Mouse (Mus musculus) midbrain, embryonic 12.5 days (tissue): Measurements from ENCODE around the gene Fat3. TPM values are rescaled to one million over a fixed set of nuclear protein-coding genes. Genes with fewer than 3 reads are reported as not detected.
A peak's percentile ranks its signal among the peaks of the same experiment; 100 is the strongest.

Source experiments
- ATAC-seq: fragments of 200-750 bp; cut with Nextera tagmentation; 2 replicates; pipeline ENCODE4 v1.8.0; 2017; ENCODE audit warnings: low read depth, moderate TSS enrichment, moderate library complexity; ENCODE audit not compliant: low FRiP score
- H3K27ac ChIP-seq: fragments of 300-500 bp; sonication (generic); replicated peaks from 2 replicates; pipeline ENCODE4 v1.5.1; 2016; ENCODE audit warnings: mild to moderate bottlenecking
- H3K27me3 ChIP-seq: fragments of 300-500 bp; sonication (generic); 2 replicates; pipeline ENCODE4 v1.6.1; 2016; ENCODE audit warnings: mild to moderate bottlenecking
- H3K36me3 ChIP-seq: fragments of 300-500 bp; sonication (generic); 2 replicates; pipeline ENCODE4 v1.6.1; 2016
- H3K4me1 ChIP-seq: fragments of 300-500 bp; sonication (generic); 2 replicates; pipeline ENCODE4 v1.6.1; 2016
- H3K4me2 ChIP-seq: fragments of 300-500 bp; sonication (generic); replicated peaks from 2 replicates; pipeline ENCODE4 v1.6.1; 2016; ENCODE audit warnings: mild to moderate bottlenecking, moderate library complexity
- H3K4me3 ChIP-seq: fragments of 300-500 bp; sonication (generic); 2 replicates; pipeline ENCODE4 v1.5.1; 2016; ENCODE audit warnings: mild to moderate bottlenecking
- H3K9ac ChIP-seq: fragments of 300-500 bp; sonication (generic); replicated peaks from 2 replicates; pipeline ENCODE4 v1.6.1; 2016; ENCODE audit warnings: mild to moderate bottlenecking, moderate library complexity
- H3K9me3 ChIP-seq: fragments of 300-500 bp; sonication (generic); 2 replicates; pipeline ENCODE4 v1.6.1; 2016; ENCODE audit warnings: mild to moderate bottlenecking
- WGBS: fragments of 180-500 bp; shearing (Covaris S2); methylation state at CpG from one replicate; pipeline ENCODE4 v1.1.7; 2016; 5-methylcytosine and 5-hydroxymethylcytosine counted together
- polyA plus RNA-seq: library from polyadenylated mRNA; unstranded; fragments of >200 nt; fragmentation: Nextera tagmentation; extraction: Ambion mirVana; gene quantifications from 2 replicates; pipeline ENCODE4 v1.2.1, GENCODE M21; 2016

Fat3 gene
- polyA plus RNA-seq, 1 experiment from 2014 or later, result 12.3 TPM

DNA sequence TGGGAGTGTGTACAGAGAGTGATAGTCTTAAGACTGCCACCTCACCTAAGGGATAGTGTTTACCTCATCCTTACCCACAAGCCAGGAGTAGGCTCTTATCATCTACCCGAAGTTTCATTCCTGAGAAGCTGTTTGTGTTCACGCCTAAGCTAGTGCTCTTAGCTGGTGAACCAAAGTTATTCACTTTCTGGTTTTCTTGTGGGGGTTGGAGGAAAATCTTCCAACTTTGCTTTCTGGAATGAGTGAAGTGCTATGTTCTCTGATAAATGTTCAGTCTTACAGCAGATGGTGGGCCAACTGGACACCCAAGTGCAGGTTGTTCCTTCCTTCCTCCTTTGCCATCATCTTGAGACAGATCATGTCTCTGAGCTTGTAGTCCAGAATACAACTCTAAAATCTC is 402.5 kb downstream of the Fat3 start:
- Histone ChIP-seq H3K27me3 (peaks cover 5% of the 10 kb centered on the region; the same call in 1 of the 2 replicates), H3K9ac (no peak overlapping the region), H3K27ac (no peak overlapping the region), H3K4me2 (no peak overlapping the region), H3K4me1 (no peaks in the 10 kb centered on the region), H3K9me3 (no peaks in the 10 kb centered on the region), H3K4me3 (no peak overlapping the region), H3K36me3 (no peaks in the 10 kb centered on the region)
- no peak for ATAC-seq
- 98% methylated on average over 2 of the region's 2 CpGs for WGBS

DNA sequence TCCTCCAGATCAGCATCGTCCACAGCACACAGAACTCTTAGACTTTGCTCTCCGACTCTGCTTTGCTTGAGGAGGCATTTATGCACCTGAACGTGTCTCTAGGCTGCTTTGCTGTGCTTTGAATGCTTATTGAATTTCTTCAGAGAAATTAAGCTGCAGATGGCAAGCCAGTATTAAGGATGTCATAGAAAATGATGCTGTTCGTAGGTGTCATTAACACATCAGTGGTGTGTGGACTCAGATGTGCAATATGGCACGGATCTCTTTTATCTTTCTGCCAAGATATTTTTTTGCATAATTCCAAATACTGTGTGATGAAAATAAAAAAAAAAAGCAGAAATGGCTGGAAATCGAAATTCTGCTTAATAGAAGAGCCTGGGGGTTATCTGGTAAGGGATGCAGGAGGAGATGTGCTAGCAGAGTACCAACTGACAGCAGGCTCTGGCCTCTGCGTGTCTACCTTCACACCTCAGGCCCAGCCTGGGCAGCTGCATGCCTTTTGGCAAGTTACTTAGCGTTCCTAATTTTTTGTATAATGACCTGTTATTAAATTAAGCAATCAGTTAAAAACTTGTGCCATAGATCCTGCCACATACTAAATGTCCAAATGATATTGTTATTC is 407.9 kb downstream of the Fat3 start:
- Histone ChIP-seq H3K27me3 (peaks cover 11% of the 10 kb centered on the region), H3K9ac (no peak overlapping the region), H3K4me2 (no peak overlapping the region), H3K4me3 (no peak overlapping the region), H3K36me3 (no peaks in the 10 kb centered on the region), H3K27ac (no peak overlapping the region), H3K9me3 (no peaks in the 10 kb centered on the region), H3K4me1 (peaks cover 12% of the 10 kb centered on the region)
- no peak for ATAC-seq
- 61% methylated on average over 8 of the region's 8 CpGs for WGBS

GRCm38 (mm10) chr9:16092051-16092967 is 408.8 kb downstream of the Fat3 start:
- H3K27ac ChIP-seq, result no peak overlapping the region
- peaks cover 11% of the 10 kb centered on the region for H3K27me3 ChIP-seq
- no peaks in the 10 kb centered on the region for H3K9me3 ChIP-seq
- H3K4me2 ChIP-seq, result no peak overlapping the region
- 27% methylated on average over 5 of the region's 5 CpGs for WGBS
- peaks cover 12% of the 10 kb centered on the region for H3K4me1 ChIP-seq
- H3K4me3 ChIP-seq, result no peak overlapping the region
- ATAC-seq, result 0 out of 2 replicates have a peak, but pooled peaks have one; percentile 30
- H3K36me3 ChIP-seq, result no peaks in the 10 kb centered on the region
- no peak overlapping the region for H3K9ac ChIP-seq

DNA sequence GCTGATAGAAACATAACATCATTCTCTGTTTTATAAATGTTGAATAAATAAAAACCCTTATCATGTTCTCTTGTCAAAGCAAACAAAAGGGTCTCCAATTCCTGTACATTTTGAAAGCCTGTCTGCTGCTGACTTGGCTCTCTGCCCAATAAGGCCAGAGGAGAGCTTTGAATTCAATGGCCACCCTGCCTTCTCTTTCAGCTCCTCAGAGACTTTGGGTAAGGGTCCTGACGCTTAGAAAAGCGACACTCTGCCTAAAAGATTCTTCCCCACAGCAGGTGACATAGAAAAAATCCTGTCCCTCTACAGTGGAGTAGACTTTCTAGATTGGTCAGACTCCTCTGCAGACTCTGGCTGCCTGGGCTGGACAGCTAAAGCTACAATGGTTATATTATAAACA is 421.8 kb downstream of the Fat3 start:
- Histone ChIP-seq H3K9me3 (no peaks in the 10 kb centered on the region), H3K27ac (no peak overlapping the region), H3K9ac (no peak overlapping the region), H3K27me3 (no peaks in the 10 kb centered on the region), H3K36me3 (0 out of 2 replicates have a peak, but pooled peaks cover under 1% of the 10 kb centered on the region), H3K4me3 (no peak overlapping the region), H3K4me1 (peaks cover 17% of the 10 kb centered on the region), H3K4me2 (no peak overlapping the region)
- 25% methylated on average over 2 of the region's 2 CpGs for WGBS
- no peak for ATAC-seq

DNA sequence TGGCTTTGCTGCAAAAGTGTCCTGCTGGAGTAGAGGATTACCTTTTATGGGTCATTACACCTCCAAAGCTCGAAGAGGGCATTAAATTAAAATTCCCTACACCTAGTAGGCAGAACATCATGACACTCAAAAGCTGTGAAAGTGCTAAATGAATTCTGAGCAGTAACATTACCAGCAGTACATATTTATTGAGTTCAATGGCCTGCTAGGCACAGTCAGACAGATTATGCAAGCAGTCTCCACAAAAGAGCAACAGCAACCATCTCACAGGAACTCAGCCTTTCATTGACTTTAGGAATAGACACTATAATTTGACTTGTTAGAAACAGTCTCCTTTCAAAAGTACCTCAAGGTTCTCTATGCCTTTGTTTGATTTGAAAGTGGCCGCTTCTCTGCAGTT is 426.4 kb downstream of the Fat3 start:
- 0 out of 2 replicates have a peak overlapping the region, but pooled peaks have one; percentile 15 for H3K27ac ChIP-seq
- H3K36me3 ChIP-seq, result no peaks in the 10 kb centered on the region
- no peaks in the 10 kb centered on the region for H3K27me3 ChIP-seq
- H3K4me1 ChIP-seq, result peaks cover 21% of the 10 kb centered on the region
- H3K4me2 ChIP-seq, result no peak overlapping the region
- ATAC-seq, result peak; percentile 57; the same call in 1 of the 2 replicates
- H3K9me3 ChIP-seq, result no peaks in the 10 kb centered on the region
- H3K9ac ChIP-seq, result no peak overlapping the region
- no peak overlapping the region for H3K4me3 ChIP-seq
- 15% methylated on average over 2 of the region's 2 CpGs for WGBS

GRCm38 (mm10) chr9:16074116-16074515 is 427.0 kb downstream of the Fat3 start:
- Histone ChIP-seq H3K27ac (no peak overlapping the region), H3K9me3 (no peaks in the 10 kb centered on the region), H3K9ac (no peak overlapping the region), H3K4me2 (no peak overlapping the region), H3K4me3 (no peak overlapping the region), H3K4me1 (peaks cover 16% of the 10 kb centered on the region), H3K27me3 (no peaks in the 10 kb centered on the region), H3K36me3 (no peaks in the 10 kb centered on the region)
- 30% methylated on average over 6 of the region's 6 CpGs for WGBS
- no peak for ATAC-seq

GRCm38 (mm10) chr9:16063447-16063846 is 437.6 kb downstream of the Fat3 start:
- Histone ChIP-seq H3K9ac (no peak overlapping the region), H3K9me3 (no peaks in the 10 kb centered on the region), H3K4me1 (no peaks in the 10 kb centered on the region), H3K36me3 (no peaks in the 10 kb centered on the region), H3K4me2 (no peak overlapping the region), H3K4me3 (no peak overlapping the region), H3K27me3 (no peaks in the 10 kb centered on the region), H3K27ac (no peak overlapping the region)
- no peak for ATAC-seq
- WGBS, result 70% methylated on average over 4 of the region's 4 CpGs

GRCm38 (mm10) chr9:16062472-16062871 is 438.6 kb downstream of the Fat3 start:
- H3K4me1 ChIP-seq, result no peaks in the 10 kb centered on the region
- no peaks in the 10 kb centered on the region for H3K9me3 ChIP-seq
- no peak overlapping the region for H3K9ac ChIP-seq
- no peak overlapping the region for H3K4me3 ChIP-seq
- H3K4me2 ChIP-seq, result no peak overlapping the region
- no peaks in the 10 kb centered on the region for H3K27me3 ChIP-seq
- no peak overlapping the region for H3K27ac ChIP-seq
- ATAC-seq, result no peak
- no peaks in the 10 kb centered on the region for H3K36me3 ChIP-seq

DNA sequence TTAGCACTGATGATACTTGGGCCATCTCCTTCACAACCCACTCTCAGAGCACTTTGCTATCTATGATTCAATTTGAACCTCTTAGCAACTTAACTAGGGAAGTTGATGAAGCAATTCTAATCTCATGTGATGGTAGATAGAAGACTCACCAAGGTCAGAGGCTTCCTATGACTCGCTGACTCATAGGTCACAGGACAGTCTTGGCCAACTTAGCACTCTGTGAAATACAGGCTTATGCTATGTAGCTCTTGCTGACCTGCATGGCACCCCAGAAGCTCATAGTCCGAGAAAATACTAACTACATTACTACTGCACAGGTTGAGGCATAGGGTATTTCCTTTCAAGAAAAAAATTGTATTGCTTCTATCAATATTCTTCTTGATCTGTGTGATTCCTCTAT is 454.4 kb downstream of the Fat3 start:
- no peak overlapping the region for H3K27ac ChIP-seq
- no peak overlapping the region for H3K4me3 ChIP-seq
- H3K9me3 ChIP-seq, result no peaks in the 10 kb centered on the region
- ATAC-seq, result no peak
- no peaks in the 10 kb centered on the region for H3K27me3 ChIP-seq
- H3K9ac ChIP-seq, result no peak overlapping the region
- H3K4me2 ChIP-seq, result no peak overlapping the region
- 89% methylated on average over 2 of the region's 2 CpGs for WGBS
- H3K36me3 ChIP-seq, result no peaks in the 10 kb centered on the region
- peaks cover 7% of the 10 kb centered on the region; the same call in 1 of the 2 replicates for H3K4me1 ChIP-seq

- Histone ChIP-seq H3K4me3 (no peak overlapping the region), H3K4me2 (no peak overlapping the region), H3K4me1 (no peaks in the 10 kb centered on the region), H3K36me3 (no peaks in the 10 kb centered on the region), H3K27me3 (no peaks in the 10 kb centered on the region), H3K9ac (no peak overlapping the region), H3K27ac (no peak overlapping the region), H3K9me3 (no peaks in the 10 kb centered on the region)
- 79% methylated on average over 3 of the region's 3 CpGs for WGBS
- no peak for ATAC-seq
Observed at GRCm38 (mm10) chr9:16037375-16037774, 463.7 kb downstream of the Fat3 start.

- ATAC-seq, result no peak
- Histone ChIP-seq H3K9ac (no peak overlapping the region), H3K4me1 (no peaks in the 10 kb centered on the region), H3K9me3 (no peaks in the 10 kb centered on the region), H3K4me3 (no peak overlapping the region), H3K4me2 (no peak overlapping the region), H3K27me3 (no peaks in the 10 kb centered on the region), H3K27ac (no peak overlapping the region), H3K36me3 (no peaks in the 10 kb centered on the region)
Observed at GRCm38 (mm10) chr9:16036346-16036745, 464.7 kb downstream of the Fat3 start.

GRCm38 (mm10) chr9:16029715-16030285 is 471.3 kb downstream of the Fat3 start:
- no peak for ATAC-seq
- WGBS, result 53% methylated on average over 11 of the region's 11 CpGs
- Histone ChIP-seq H3K27me3 (no peaks in the 10 kb centered on the region), H3K27ac (no peak overlapping the region), H3K4me3 (no peak overlapping the region), H3K9ac (no peak overlapping the region), H3K36me3 (no peaks in the 10 kb centered on the region), H3K9me3 (no peaks in the 10 kb centered on the region), H3K4me2 (no peak overlapping the region), H3K4me1 (peaks cover 9% of the 10 kb centered on the region; the same call in 1 of the 2 replicates)
